In genomic region chr15:13746559-13746958, GRCm38 (mm10) we compare ENCODE assay signal across 25 mouse cellular contexts.
"Had no signal": no experiment of that assay in that cellular context is flagged by ENCODE, and none has a peak within 500 bp of the region (broad histone marks: within the 10 kb centered on the region; RNA-seq: fewer than 3 reads in every experiment).

No protein-coding gene starts in this region.

- H3K9ac ChIP-seq: embryonic facial prominence, embryonic 12.5 days; embryonic facial prominence, embryonic 13.5 days; embryonic facial prominence, embryonic 15.5 days; forebrain, embryonic 12.5 days; forebrain, embryonic 13.5 days; forebrain, embryonic 15.5 days; forebrain, postnatal 0 days had no signal

- H3K4me1 ChIP-seq: embryonic facial prominence, embryonic 10.5 days; embryonic facial prominence, embryonic 12.5 days; embryonic facial prominence, embryonic 13.5 days; embryonic facial prominence, embryonic 15.5 days; forebrain, embryonic 10.5 days; forebrain, embryonic 12.5 days; forebrain, embryonic 13.5 days; forebrain, embryonic 15.5 days had no signal

- H3K36me3 ChIP-seq: embryonic facial prominence, embryonic 10.5 days; embryonic facial prominence, embryonic 12.5 days; embryonic facial prominence, embryonic 13.5 days; embryonic facial prominence, embryonic 15.5 days; forebrain, embryonic 10.5 days; forebrain, embryonic 12.5 days; forebrain, embryonic 15.5 days had no signal

- DNase-seq: cerebellum, adult 9-10 months; cerebellum, adult 9-11 months; cerebellum, postnatal 10 days; cerebellum, postnatal 14 days; cerebellum, postnatal 25 days; cerebellum, postnatal 36 days; embryo, embryonic 11 days; forebrain, postnatal 0 days; gastrocnemius, adult 2 months; gastrocnemius, postnatal 10 days; gastrocnemius, postnatal 14 days; gastrocnemius, postnatal 25 days; gastrocnemius, postnatal 36 days; heart, adult 11 months; heart, adult 18-20 months; heart, adult 2 months had no signal

- H3K27me3 ChIP-seq: embryonic facial prominence, embryonic 12.5 days; embryonic facial prominence, embryonic 13.5 days; embryonic facial prominence, embryonic 15.5 days; forebrain, embryonic 12.5 days; forebrain, embryonic 13.5 days; forebrain, embryonic 15.5 days had no signal

- H3K27ac ChIP-seq: embryonic facial prominence, embryonic 10.5 days; embryonic facial prominence, embryonic 12.5 days; embryonic facial prominence, embryonic 13.5 days; embryonic facial prominence, embryonic 15.5 days; forebrain, embryonic 10.5 days; forebrain, embryonic 12.5 days; forebrain, embryonic 13.5 days; forebrain, embryonic 15.5 days; gastrocnemius, adult 2 months; heart, adult 2 months had no signal

- H3K9me3 ChIP-seq: embryonic facial prominence, embryonic 10.5 days; embryonic facial prominence, embryonic 12.5 days; embryonic facial prominence, embryonic 13.5 days; embryonic facial prominence, embryonic 15.5 days; forebrain, embryonic 10.5 days; forebrain, embryonic 12.5 days; forebrain, embryonic 13.5 days; forebrain, embryonic 15.5 days had no signal

- H3K4me3 ChIP-seq: embryonic facial prominence, embryonic 10.5 days; embryonic facial prominence, embryonic 12.5 days; embryonic facial prominence, embryonic 13.5 days; embryonic facial prominence, embryonic 15.5 days; erythroblast, embryonic 14.5 days; forebrain, embryonic 10.5 days; forebrain, embryonic 12.5 days; forebrain, embryonic 13.5 days; forebrain, embryonic 15.5 days; gastrocnemius, adult 2 months; heart, adult 2 months had no signal
